Mouse (Mus musculus) lung, postnatal 36 days (tissue): Measurements from ENCODE around the gene Tnnt3.

Source experiments
- DNase-seq: peaks from one replicate; pipeline ENCODE4 v3.0.0; 2022; ENCODE audit warnings: mixed read lengths

Gene Tnnt3

GRCm38 (mm10) chr7:142510021-142510777 lies 11.6 kb downstream of the Tnnt3 start:
- DNase-seq = no peak

- no peak for DNase-seq
These were observed 15.4 kb downstream of the Tnnt3 start for GRCm38 (mm10) chr7:142514048-142514447.

- no peak for DNase-seq
These were observed 17.8 kb downstream of the Tnnt3 start for GRCm38 (mm10) chr7:142516221-142516978.

GRCm38 (mm10) chr7:142517531-142517930 lies 18.9 kb downstream of the Tnnt3 start:
- DNase-seq = no peak

- no peak for DNase-seq
These were observed 21.7 kb downstream of the Tnnt3 start for GRCm38 (mm10) chr7:142520331-142520730.

GRCm38 (mm10) chr7:142522352-142522751 lies 23.7 kb downstream of the Tnnt3 start:
- peak; percentile 13 for DNase-seq

GRCm38 (mm10) chr7:142523200-142523990 lies 24.8 kb downstream of the Tnnt3 start:
- DNase-seq = no peak

GRCm38 (mm10) chr7:142525342-142526178 lies 26.9 kb downstream of the Tnnt3 start:
- DNase-seq = no peak

GRCm38 (mm10) chr7:142529350-142529749 lies 30.7 kb downstream of the Tnnt3 start:
- DNase-seq = no peak

GRCm38 (mm10) chr7:142531973-142532521 lies 33.4 kb downstream of the Tnnt3 start:
- no peak for DNase-seq

GRCm38 (mm10) chr7:142532671-142533058 lies 34.0 kb downstream of the Tnnt3 start, which contains the start of gene Mrpl23:
TSS of gene Mrpl23 (plus strand) at chr7:142532686.
- DNase-seq = no peak

- peak; percentile 88 for DNase-seq
These were observed 34.6 kb downstream of the Tnnt3 start for GRCm38 (mm10) chr7:142533059-142533855.

GRCm38 (mm10) chr7:142535116-142535515 lies 36.5 kb downstream of the Tnnt3 start:
- no peak for DNase-seq

GRCm38 (mm10) chr7:142535832-142536231 lies 37.2 kb downstream of the Tnnt3 start:
- DNase-seq = no peak

GRCm38 (mm10) chr7:142537181-142537580 lies 38.5 kb downstream of the Tnnt3 start:
- DNase-seq = no peak

GRCm38 (mm10) chr7:142537879-142538278 lies 39.2 kb downstream of the Tnnt3 start:
- DNase-seq = peak; percentile 72

GRCm38 (mm10) chr7:142538291-142538690 lies 39.7 kb downstream of the Tnnt3 start:
- DNase-seq = no peak

GRCm38 (mm10) chr7:142538766-142539165 lies 40.1 kb downstream of the Tnnt3 start:
- no peak for DNase-seq

GRCm38 (mm10) chr7:142539828-142540227 lies 41.2 kb downstream of the Tnnt3 start:
- no peak for DNase-seq

- DNase-seq = no peak
These were observed 44.2 kb downstream of the Tnnt3 start for GRCm38 (mm10) chr7:142542771-142543303.

- no peak for DNase-seq
These were observed 47.3 kb downstream of the Tnnt3 start for GRCm38 (mm10) chr7:142545967-142546366.
